Mouse (Mus musculus) cortical plate, adult 2 months (tissue): ENCODE results near the gene Ghr. TPM values are rescaled to one million over a fixed set of nuclear protein-coding genes. Genes with fewer than 3 reads are reported as not detected.

Experiments used
- H3K27ac ChIP-seq: fragments of 200-500 bp; 2 replicates; pipeline ENCODE4 v1.5.1; 2012; ENCODE audit warnings: low read length, control low read depth, inconsistent platforms; ENCODE audit not compliant: insufficient read depth
- H3K4me1 ChIP-seq: fragments of 200-500 bp; 2 replicates; pipeline ENCODE4 v1.6.1; 2011; ENCODE audit warnings: low read length; ENCODE audit not compliant: control insufficient read depth, insufficient read depth
- H3K4me3 ChIP-seq: fragments of 200-500 bp; 2 replicates; pipeline ENCODE4 v1.5.1; 2011; ENCODE audit warnings: mild to moderate bottlenecking, low read length, control low read depth; ENCODE audit not compliant: insufficient read depth
- CTCF ChIP-seq: fragments of 200-500 bp; IDR thresholded peaks from 2 replicates; pipeline ENCODE4 v1.5.1; 2011; ENCODE audit warnings: mild to moderate bottlenecking, control low read depth, low read length; ENCODE audit not compliant: insufficient read depth; ENCODE audit errors: extremely low read depth
- POLR2A ChIP-seq: fragments of 200-500 bp; IDR thresholded peaks from 2 replicates; pipeline ENCODE4 v1.6.1; 2011; ENCODE audit warnings: mild to moderate bottlenecking, low read length, control low read depth; ENCODE audit not compliant: insufficient read depth; ENCODE audit errors: extremely low read depth
- polyA plus RNA-seq: library from polyadenylated mRNA; depleted of rRNA; stranded (reverse); fragments of >200 nt; gene quantifications from 2 replicates; pipeline ENCODE4 v1.2.3, GENCODE M21; 2012

The Ghr gene
- polyA plus RNA-seq, 1 experiment: 8.4 TPM

- peaks cover 2% of the 10 kb centered on the region; the same call in 1 of the 2 replicates for H3K4me1 ChIP-seq
- H3K4me3 ChIP-seq: no peak overlapping the region
These were observed 148.8 kb downstream of the Ghr start for GRCm38 (mm10) chr15:3434461-3434860.

GRCm38 (mm10) chr15:3433281-3433680 lies 150.0 kb downstream of the Ghr start:
- H3K27ac ChIP-seq: no peak overlapping the region
- TF ChIP-seq CTCF (no peak), POLR2A (no peak)
- peaks cover 2% of the 10 kb centered on the region; the same call in 1 of the 2 replicates for H3K4me1 ChIP-seq
- no peak overlapping the region for H3K4me3 ChIP-seq

More at GRCm38 (mm10) chr15:3434461-3434860, 148.8 kb downstream of the Ghr start:
- no peak overlapping the region for H3K27ac ChIP-seq
- no peak for TF ChIP-seq CTCF
- no peak for TF ChIP-seq POLR2A

DNA sequence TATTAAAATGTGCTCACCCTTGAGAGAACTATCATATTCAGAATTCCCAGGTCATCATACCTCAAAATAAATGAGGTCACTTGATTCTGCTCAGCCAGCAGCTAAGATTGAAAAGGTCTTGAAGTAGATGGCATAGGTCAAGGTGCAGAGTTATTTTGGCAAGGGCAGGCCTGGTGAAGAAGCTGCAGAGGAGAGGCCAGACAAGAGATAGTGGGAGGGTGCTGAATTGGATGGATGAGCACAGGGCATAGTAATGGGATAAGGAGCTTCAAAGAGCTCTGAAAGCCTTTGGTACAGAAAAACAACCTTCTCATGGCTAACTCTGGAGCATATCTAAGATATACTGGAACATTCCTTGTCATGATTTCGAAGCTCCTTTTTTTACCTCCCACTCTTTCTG lies 150.5 kb downstream of the Ghr start:
- no peak for TF ChIP-seq POLR2A
- TF ChIP-seq CTCF: no peak
- Histone ChIP-seq H3K4me1 (peaks cover 2% of the 10 kb centered on the region; the same call in 1 of the 2 replicates), H3K4me3 (no peak overlapping the region), H3K27ac (no peak overlapping the region)

DNA sequence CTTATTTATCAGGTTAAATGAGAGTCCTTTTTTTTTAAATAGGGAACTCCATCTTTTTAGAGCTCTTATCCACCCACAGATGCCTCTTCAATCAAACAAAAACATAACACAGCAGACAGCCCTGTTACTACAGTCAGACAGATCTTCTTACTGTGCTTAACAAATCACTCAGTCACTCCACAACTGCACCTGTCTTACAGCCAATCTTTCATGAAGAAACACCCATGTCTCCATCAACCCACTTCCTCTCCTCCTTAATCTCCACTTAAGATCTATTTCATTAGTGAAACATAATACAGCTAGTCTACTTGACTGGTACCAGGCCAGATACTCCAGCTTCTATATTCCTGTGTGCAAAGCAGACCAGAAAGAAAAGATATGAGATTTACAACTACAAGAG lies 153.9 kb downstream of the Ghr start:
- no peak for TF ChIP-seq CTCF
- Histone ChIP-seq H3K4me3 (no peak overlapping the region), H3K27ac (no peak overlapping the region), H3K4me1 (peaks cover 1% of the 10 kb centered on the region; the same call in 1 of the 2 replicates)

GRCm38 (mm10) chr15:3429001-3429400 lies 154.3 kb downstream of the Ghr start:
- Histone ChIP-seq H3K4me1 (no peaks in the 10 kb centered on the region), H3K27ac (no peak overlapping the region), H3K4me3 (no peak overlapping the region)
- TF ChIP-seq CTCF (no peak), POLR2A (no peak)

- no peak overlapping the region for H3K4me3 ChIP-seq
- no peak for TF ChIP-seq CTCF
- H3K4me1 ChIP-seq: no peaks in the 10 kb centered on the region
- H3K27ac ChIP-seq: no peak overlapping the region
These were observed 156.9 kb downstream of the Ghr start for GRCm38 (mm10) chr15:3426401-3426800.

- no peak for TF ChIP-seq CTCF
- TF ChIP-seq POLR2A: no peak
These were observed 160.1 kb downstream of the Ghr start for GRCm38 (mm10) chr15:3423177-3423576.

GRCm38 (mm10) chr15:3417699-3418098 lies 165.6 kb downstream of the Ghr start:
- Histone ChIP-seq H3K4me3 (no peak overlapping the region), H3K4me1 (no peaks in the 10 kb centered on the region), H3K27ac (no peak overlapping the region)
- TF ChIP-seq CTCF (no peak), POLR2A (no peak)

More at GRCm38 (mm10) chr15:3423177-3423576, 160.1 kb downstream of the Ghr start:
- Histone ChIP-seq H3K27ac (no peak overlapping the region; the same call in 1 of the 2 replicates), H3K4me3 (no peak overlapping the region), H3K4me1 (no peaks in the 10 kb centered on the region)

- H3K27ac ChIP-seq: no peak overlapping the region
- TF ChIP-seq POLR2A: no peak
- no peak for TF ChIP-seq CTCF
- H3K4me1 ChIP-seq: no peaks in the 10 kb centered on the region
- H3K4me3 ChIP-seq: no peak overlapping the region
These were observed 170.2 kb downstream of the Ghr start for GRCm38 (mm10) chr15:3413103-3413502.

GRCm38 (mm10) chr15:3408478-3408877 lies 174.8 kb downstream of the Ghr start:
- Histone ChIP-seq H3K4me1 (no peaks in the 10 kb centered on the region), H3K27ac (no peak overlapping the region), H3K4me3 (no peak overlapping the region)
- no peak for TF ChIP-seq POLR2A
- TF ChIP-seq CTCF: no peak
